Mouse (Mus musculus) kidney, adult 8-10 months (tissue): ENCODE data around the gene Xpnpep3.
A peak's percentile ranks its signal among the peaks of the same experiment; 100 is the strongest.

Experiments used
- DNase-seq, 2 experiments: peaks; one replicate each; pipeline ENCODE4 v3.0.0; 2022

Xpnpep3 gene

GRCm38 (mm10) chr15:81482966-81483365 lies 83.0 kb downstream of the Xpnpep3 start:
- DNase-seq, result no peak

DNA sequence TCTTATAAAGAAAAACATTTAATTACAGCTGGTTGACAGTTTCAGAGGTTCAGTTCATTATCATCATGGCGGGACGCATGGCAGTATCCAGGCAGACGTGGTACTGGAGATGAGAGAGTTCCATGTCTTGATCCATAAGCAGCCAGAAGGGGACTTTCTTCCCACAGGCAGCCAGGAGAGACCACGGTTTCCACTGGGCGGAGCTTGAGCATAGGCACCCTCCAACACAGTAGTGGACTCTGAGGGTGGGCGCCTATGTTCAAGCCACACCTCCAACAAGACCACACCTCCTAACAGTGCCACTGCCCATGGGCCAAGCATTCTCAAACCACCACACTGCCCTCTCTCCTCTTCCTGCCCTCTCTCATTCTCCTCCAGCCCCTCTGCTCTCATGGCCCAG lies 83.8 kb downstream of the Xpnpep3 start:
- DNase-seq, result no peak

GRCm38 (mm10) chr15:81485483-81485882 lies 85.5 kb downstream of the Xpnpep3 start:
- DNase-seq, result peak in 1 of 2 experiments; percentile 22

- DNase-seq, result no peak
Measured at GRCm38 (mm10) chr15:81503466-81503865, 103.5 kb downstream of the Xpnpep3 start.

DNA sequence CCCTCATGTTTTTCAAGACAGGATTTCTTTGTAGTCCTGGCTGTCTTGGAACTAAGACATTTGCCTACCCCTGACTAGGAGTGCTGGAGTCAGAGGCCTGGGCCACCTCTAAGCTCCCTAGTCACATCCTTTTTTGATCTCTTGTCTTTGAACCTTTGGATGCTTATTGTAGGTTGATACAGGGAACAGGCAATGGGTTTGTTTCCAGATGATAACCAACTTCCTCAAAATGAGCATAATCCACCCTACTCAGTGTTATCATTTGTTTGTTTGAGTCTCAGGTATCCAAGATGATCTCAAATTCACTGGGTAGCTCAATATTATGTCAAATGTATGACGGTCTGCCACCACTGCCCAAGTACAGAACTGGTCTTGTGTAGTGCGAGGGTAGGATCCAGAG lies 104.1 kb downstream of the Xpnpep3 start:
- DNase-seq, result no peak
